Mouse (Mus musculus) heart, embryonic 14.5 days (tissue): ENCODE results near the gene Chd9. TPM values are rescaled to one million over a fixed set of nuclear protein-coding genes. Genes with fewer than 3 reads are reported as not detected.

Source experiments
- ATAC-seq: fragments of 200-750 bp; cut with Nextera tagmentation; 2 replicates; pipeline ENCODE4 v1.8.0; 2017; ENCODE audit warnings: low read depth, moderate TSS enrichment; ENCODE audit not compliant: insufficient number of reproducible peaks, insufficient read depth, low FRiP score
- H3K27ac ChIP-seq, 2 experiments: fragments of 200-500 bp in 1 of 2; fragments of 300-500 bp in 1 of 2; sonication (generic) in 1 of 2; replicated peaks in 1 of 2; 2 replicates each; pipeline ENCODE4 v1.5.1; 2012 to 2014; ENCODE audit warnings: low read depth in 2 of 2, low read length in 2 of 2, control low read depth in 1 of 2, mild to moderate bottlenecking in 1 of 2, mixed read lengths in 1 of 2; ENCODE audit not compliant: control insufficient read depth in 1 of 2, insufficient read depth in 1 of 2
- H3K27me3 ChIP-seq: fragments of 300-500 bp; sonication (generic); 2 replicates; pipeline ENCODE4 v1.6.1; 2014; ENCODE audit warnings: mild to moderate bottlenecking, low read length, control low read depth; ENCODE audit not compliant: control insufficient read depth, insufficient read depth
- H3K36me3 ChIP-seq: fragments of 300-500 bp; sonication (generic); 2 replicates; pipeline ENCODE4 v1.6.1; 2014; ENCODE audit warnings: mild to moderate bottlenecking, control low read depth, low read length, mixed read lengths; ENCODE audit not compliant: control insufficient read depth, insufficient read depth
- H3K4me1 ChIP-seq, 2 experiments: fragments of 200-500 bp in 1 of 2; fragments of 300-500 bp in 1 of 2; sonication (generic) in 1 of 2; 2 replicates each; pipeline ENCODE4 v1.6.1; 2012 to 2014; ENCODE audit warnings: low read length in 2 of 2, control low read depth in 1 of 2, mixed read lengths in 1 of 2; ENCODE audit not compliant: control insufficient read depth in 2 of 2, insufficient read depth in 2 of 2
- H3K4me2 ChIP-seq: fragments of 300-500 bp; sonication (generic); 2 replicates; pipeline ENCODE4 v1.6.1; 2014; ENCODE audit warnings: mild to moderate bottlenecking, low read length
- H3K4me3 ChIP-seq, 2 experiments: fragments of 200-500 bp in 1 of 2; fragments of 300-500 bp in 1 of 2; sonication (generic) in 1 of 2; 2 replicates each; pipeline ENCODE4 v1.5.1; 2012 to 2014; ENCODE audit warnings: low read length in 2 of 2, mild to moderate bottlenecking in 2 of 2, control low read depth in 1 of 2, low read depth in 1 of 2, moderate library complexity in 1 of 2; ENCODE audit not compliant: control insufficient read depth in 1 of 2, insufficient read depth in 1 of 2
- H3K9ac ChIP-seq: fragments of 300-500 bp; sonication (generic); 2 replicates; pipeline ENCODE4 v1.6.1; 2014; ENCODE audit warnings: mild to moderate bottlenecking, low read length
- H3K9me3 ChIP-seq: fragments of 300-500 bp; sonication (generic); 2 replicates; pipeline ENCODE4 v1.6.1; 2016; ENCODE audit warnings: low read length, control low read depth; ENCODE audit not compliant: control insufficient read depth
- WGBS: fragments of 180-500 bp; shearing (Covaris S2); extraction: QIAGEN DNeasy Blood & Tissue Kit; methylation state at CpG from one replicate; pipeline ENCODE4 v1.1.7; 2014; 5-methylcytosine and 5-hydroxymethylcytosine counted together
- polyA plus RNA-seq: library from polyadenylated mRNA; unstranded; fragments of >200 nt; fragmentation: Nextera tagmentation; extraction: Ambion mirVana; gene quantifications from 2 replicates; pipeline ENCODE4 v1.2.1, GENCODE M21; 2014

Chd9 gene
- polyA plus RNA-seq, 1 experiment from 2014 or later: 57.0 TPM

DNA sequence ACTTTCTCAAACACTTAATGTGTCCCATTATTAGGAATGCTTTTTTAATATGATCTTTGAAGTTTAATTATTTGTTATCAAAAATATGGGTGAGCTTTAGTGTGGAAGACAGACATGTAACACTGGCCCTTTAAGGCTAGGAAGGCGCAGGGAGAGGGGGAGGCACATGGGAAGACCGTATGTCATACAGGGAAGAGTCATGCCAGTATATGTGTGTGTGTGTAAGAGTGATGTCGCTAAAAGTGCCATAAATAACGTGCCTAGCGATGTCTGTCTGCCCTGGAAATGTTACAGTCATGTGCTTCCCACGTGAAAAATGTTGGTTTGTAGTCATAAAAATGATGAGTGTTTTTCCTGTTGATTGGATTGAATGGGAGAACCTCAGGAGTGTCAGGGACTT is 208.8 kb downstream of the Chd9 start:
- Histone ChIP-seq H3K4me3 (no peak overlapping the region), H3K9ac (no peak overlapping the region), H3K27ac (no peak overlapping the region), H3K4me2 (no peak overlapping the region), H3K27me3 (no peaks in the 10 kb centered on the region), H3K36me3 (peaks cover 96% of the 10 kb centered on the region), H3K4me1 (no peaks in the 10 kb centered on the region), H3K9me3 (no peaks in the 10 kb centered on the region)
- ATAC-seq: no peak
- 80% methylated on average over 6 of the region's 6 CpGs for WGBS

- Histone ChIP-seq H3K4me1 (no peaks in the 10 kb centered on the region), H3K9ac (no peak overlapping the region), H3K36me3 (peaks cover 99% of the 10 kb centered on the region), H3K27ac (no peak overlapping the region), H3K27me3 (no peaks in the 10 kb centered on the region), H3K4me2 (no peak overlapping the region), H3K4me3 (no peak overlapping the region), H3K9me3 (no peaks in the 10 kb centered on the region)
- WGBS: 82% methylated on average over 1 of the region's 1 CpGs
- ATAC-seq: no peak
Measured at GRCm38 (mm10) chr8:91038637-91039036, 210.5 kb downstream of the Chd9 start.

DNA sequence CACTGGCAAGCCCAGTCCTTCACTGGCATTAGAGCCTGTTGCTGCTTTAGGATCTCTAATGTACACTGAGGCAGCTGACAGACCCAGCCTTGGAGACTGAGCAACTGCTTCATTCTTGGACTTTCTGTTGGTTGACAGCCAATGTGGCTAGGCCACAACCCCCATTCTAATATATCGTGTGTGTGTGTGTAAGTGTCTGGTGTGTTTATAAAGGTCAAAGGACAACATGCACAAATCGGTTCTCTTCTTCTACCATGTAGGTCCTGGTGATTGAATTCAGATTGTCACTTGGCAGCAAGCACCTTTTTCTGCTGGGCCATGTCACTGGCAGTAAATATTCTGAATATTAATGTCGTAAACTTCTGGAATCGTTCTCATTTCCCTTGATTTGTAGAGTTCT is 218.2 kb downstream of the Chd9 start:
- Histone ChIP-seq H3K27me3 (no peaks in the 10 kb centered on the region), H3K4me3 (no peak overlapping the region), H3K27ac (no peak overlapping the region), H3K9me3 (no peaks in the 10 kb centered on the region), H3K9ac (no peak overlapping the region), H3K4me2 (no peak overlapping the region), H3K36me3 (peaks cover 88% of the 10 kb centered on the region), H3K4me1 (peaks cover 0 to 8% of the 10 kb centered on the region in 2 experiments; a peak in 3 of 4 replicates)
- WGBS: 89% methylated on average over 4 of the region's 4 CpGs
- ATAC-seq: no peak

DNA sequence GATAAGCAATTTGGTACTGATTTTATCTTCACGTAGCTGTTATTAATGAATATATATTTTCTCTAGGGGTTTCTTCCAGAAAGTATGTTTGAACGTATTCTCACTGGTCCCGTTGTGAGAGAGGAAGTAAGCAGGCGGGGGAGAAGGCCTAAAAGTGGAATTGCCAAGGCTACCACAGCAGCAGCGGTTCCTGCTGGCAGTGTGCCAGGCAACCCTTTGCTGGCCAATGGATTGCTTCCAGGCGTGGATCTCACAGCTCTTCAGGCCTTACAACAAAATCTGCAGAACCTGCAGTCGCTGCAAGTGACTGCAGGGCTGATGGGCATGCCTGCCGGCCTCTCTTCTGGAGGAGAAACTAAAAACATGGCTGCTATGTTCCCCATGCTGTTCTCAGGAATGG is 222.9 kb downstream of the Chd9 start:
- Histone ChIP-seq H3K36me3 (peaks cover 79% of the 10 kb centered on the region), H3K9me3 (no peaks in the 10 kb centered on the region), H3K27me3 (no peaks in the 10 kb centered on the region), H3K4me1 (peaks cover 0 to 8% of the 10 kb centered on the region in 2 experiments; a peak in 3 of 4 replicates), H3K4me2 (0 out of 2 replicates have a peak overlapping the region, but pooled peaks have one; percentile 16), H3K27ac (peak overlapping the region in 1 of 2 experiments; percentile 59; a peak in 1 of 4 replicates), H3K9ac (no peak overlapping the region), H3K4me3 (no peak overlapping the region)
- WGBS: 20% methylated on average over 8 of the region's 8 CpGs
- ATAC-seq: peak; percentile 54; the same call in 1 of the 2 replicates

- Histone ChIP-seq H3K36me3 (peaks cover 56% of the 10 kb centered on the region), H3K4me2 (no peak overlapping the region), H3K4me1 (peaks cover 0 to 8% of the 10 kb centered on the region in 2 experiments; a peak in 3 of 4 replicates), H3K9me3 (no peaks in the 10 kb centered on the region), H3K27me3 (no peaks in the 10 kb centered on the region), H3K9ac (no peak overlapping the region), H3K27ac (no peak overlapping the region), H3K4me3 (no peak overlapping the region)
- no peak for ATAC-seq
- 93% methylated on average over 4 of the region's 4 CpGs for WGBS
Measured at GRCm38 (mm10) chr8:91054418-91054817, 226.3 kb downstream of the Chd9 start.

DNA sequence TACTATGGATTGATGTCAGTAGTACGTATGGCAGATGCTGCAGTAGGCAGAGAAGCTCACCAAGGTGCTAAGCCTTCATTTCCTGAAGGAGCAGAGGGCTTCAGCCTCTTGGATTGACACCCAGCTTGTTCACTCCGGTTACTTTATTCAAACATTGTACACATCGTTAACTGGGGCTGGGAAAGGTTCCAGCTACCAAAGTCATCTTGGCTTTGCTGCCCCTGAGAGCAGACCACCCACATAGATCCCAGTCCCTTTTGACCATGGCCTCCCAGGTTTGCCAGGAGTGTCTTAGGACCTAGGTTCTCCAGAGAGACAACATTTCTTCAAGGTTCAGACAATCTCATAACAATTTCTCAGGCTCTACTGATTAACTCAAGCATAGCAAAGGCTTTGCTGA is 228.7 kb downstream of the Chd9 start:
- 66% methylated on average over 3 of the region's 3 CpGs for WGBS
- Histone ChIP-seq H3K4me2 (no peak overlapping the region), H3K9me3 (no peaks in the 10 kb centered on the region), H3K36me3 (peaks cover 34% of the 10 kb centered on the region), H3K27ac (no peak overlapping the region), H3K4me3 (no peak overlapping the region), H3K4me1 (peaks cover 6 to 9% of the 10 kb centered on the region in 2 experiments; a peak in 2 of 4 replicates), H3K27me3 (no peaks in the 10 kb centered on the region), H3K9ac (no peak overlapping the region)
- ATAC-seq: no peak

GRCm38 (mm10) chr8:91059086-91059578 is 231.0 kb downstream of the Chd9 start:
- no peak for ATAC-seq
- no peak overlapping the region for H3K4me3 ChIP-seq
- peaks cover 6 to 9% of the 10 kb centered on the region in 2 experiments; a peak in 2 of 4 replicates for H3K4me1 ChIP-seq
- peaks cover 15% of the 10 kb centered on the region for H3K36me3 ChIP-seq
- no peaks in the 10 kb centered on the region for H3K27me3 ChIP-seq
- H3K9me3 ChIP-seq: no peaks in the 10 kb centered on the region
- no peak overlapping the region for H3K9ac ChIP-seq
- no peak overlapping the region for H3K27ac ChIP-seq
- H3K4me2 ChIP-seq: no peak overlapping the region

- no peak for ATAC-seq
- no peak overlapping the region for H3K9ac ChIP-seq
- H3K4me1 ChIP-seq: peaks cover 6 to 9% of the 10 kb centered on the region in 2 experiments; a peak in 2 of 4 replicates
- no peaks in the 10 kb centered on the region for H3K27me3 ChIP-seq
- H3K27ac ChIP-seq: no peak overlapping the region
- H3K4me3 ChIP-seq: no peak overlapping the region
- no peak overlapping the region for H3K4me2 ChIP-seq
- H3K9me3 ChIP-seq: no peaks in the 10 kb centered on the region
- H3K36me3 ChIP-seq: peaks cover 12% of the 10 kb centered on the region
- WGBS: 68% methylated on average over 7 of the region's 7 CpGs
Measured at GRCm38 (mm10) chr8:91059884-91060510, 231.8 kb downstream of the Chd9 start.
